Mouse (Mus musculus) cerebellum, postnatal 10 days (tissue): ENCODE measurements around the gene Mlst8.

ENCODE experiments used
- DNase-seq, 2 experiments: peaks; one replicate each; pipeline ENCODE4 v3.0.0; 2021; ENCODE audit warnings: mixed read lengths in 2 of 2

Gene Mlst8

GRCm38 (mm10) chr17:24468636-24469246, 10.1 kb downstream of the Mlst8 start:
- DNase-seq = no peak

GRCm38 (mm10) chr17:24463374-24464133, 15.3 kb downstream of the Mlst8 start:
- no peak for DNase-seq

GRCm38 (mm10) chr17:24462932-24463331, 15.9 kb downstream of the Mlst8 start:
- DNase-seq = no peak

GRCm38 (mm10) chr17:24461580-24461979, 17.3 kb downstream of the Mlst8 start:
- peak; percentile 56 to 59 for DNase-seq

- peak; percentile 16 to 19 for DNase-seq
Observed at GRCm38 (mm10) chr17:24455523-24456206, 23.2 kb downstream of the Mlst8 start.

GRCm38 (mm10) chr17:24454756-24455522, 23.9 kb downstream of the Mlst8 start:
- peak; percentile 99 to 100 for DNase-seq

- DNase-seq = no peak
Observed at GRCm38 (mm10) chr17:24454218-24454755, 24.6 kb downstream of the Mlst8 start.

GRCm38 (mm10) chr17:24453372-24453771, 25.5 kb downstream of the Mlst8 start:
- DNase-seq = peak in 1 of 2 experiments; percentile 24

- no peak for DNase-seq
Observed at GRCm38 (mm10) chr17:24451220-24451619, 27.7 kb downstream of the Mlst8 start.

GRCm38 (mm10) chr17:24449507-24449906, 29.4 kb downstream of the Mlst8 start:
- no peak for DNase-seq

GRCm38 (mm10) chr17:24446590-24446989, 32.3 kb downstream of the Mlst8 start:
- DNase-seq = peak in 1 of 2 experiments; percentile 8

- peak; percentile 30 to 42 for DNase-seq
Observed at GRCm38 (mm10) chr17:24443409-24443808, 35.5 kb downstream of the Mlst8 start.

GRCm38 (mm10) chr17:24442632-24443155, 36.2 kb downstream of the Mlst8 start, which contains the start of gene Dnase1l2:
Gene Dnase1l2, minus strand, starts transcription at chr17:24443105.
- peak in 1 of 2 experiments; percentile 16 for DNase-seq

GRCm38 (mm10) chr17:24442107-24442506, 36.8 kb downstream of the Mlst8 start:
- no peak for DNase-seq

GRCm38 (mm10) chr17:24441148-24441547, 37.7 kb downstream of the Mlst8 start:
- peak; percentile 47 to 52 for DNase-seq

- DNase-seq = no peak
Observed at GRCm38 (mm10) chr17:24440377-24440776, 38.5 kb downstream of the Mlst8 start.

GRCm38 (mm10) chr17:24437016-24437415, 41.9 kb downstream of the Mlst8 start:
- peak; percentile 57 to 73 for DNase-seq

- no peak for DNase-seq
Observed at GRCm38 (mm10) chr17:24429201-24429983, 49.5 kb downstream of the Mlst8 start.

GRCm38 (mm10) chr17:24427170-24427557, 51.7 kb downstream of the Mlst8 start:
- peak in 1 of 2 experiments; percentile 24 for DNase-seq

- peak; percentile 96 to 99 for DNase-seq
Observed at GRCm38 (mm10) chr17:24426471-24427169, 52.3 kb downstream of the Mlst8 start, which contains the start of gene Eci1. Gene Eci1, plus strand, starts transcription at chr17:24426641.

- DNase-seq = peak in 1 of 2 experiments; percentile 39
Observed at GRCm38 (mm10) chr17:24425905-24426304, 53.0 kb downstream of the Mlst8 start.
